Mouse (Mus musculus): ENCODE measurements around the gene Ms4a5.
"Not testable (repeated sequence)": the region's sequence is repeated elsewhere in the genome, so short reads cannot be mapped to it uniquely, and the experiment has no call there.

Gene Ms4a5

GRCm38 (mm10) chr19:11283773-11284172, at the start of gene Ms4a5:
Ms4a5 (minus strand) TSS chr19:11283873.
- DNase-seq: no peak

- DNase-seq: no peak
These were observed 37.5 kb upstream of the Ms4a5 start for GRCm38 (mm10) chr19:11321123-11321522.

- DNase-seq: no peak
These were observed 33.1 kb upstream of the Ms4a5 start for GRCm38 (mm10) chr19:11316786-11317185.

- no peak for DNase-seq
These were observed 30.7 kb upstream of the Ms4a5 start, which contains the start of gene Ms4a14 for GRCm38 (mm10) chr19:11314354-11314753. Ms4a14 (minus strand) TSS chr19:11314454.

- no peak for DNase-seq
These were observed 25.2 kb upstream of the Ms4a5 start for GRCm38 (mm10) chr19:11308888-11309287.

GRCm38 (mm10) chr19:11299529-11299928, 15.9 kb upstream of the Ms4a5 start:
- DNase-seq: not testable (repeated sequence)

- no peak for DNase-seq
These were observed 15.3 kb upstream of the Ms4a5 start for GRCm38 (mm10) chr19:11298939-11299338.

- DNase-seq: not testable (repeated sequence)
These were observed 9.9 kb upstream of the Ms4a5 start for GRCm38 (mm10) chr19:11293616-11294015.

GRCm38 (mm10) chr19:11292990-11293389, 9.3 kb upstream of the Ms4a5 start:
- peak; percentile 1 to 18 for DNase-seq

- no peak for DNase-seq
These were observed 3.5 kb downstream of the Ms4a5 start for GRCm38 (mm10) chr19:11280223-11280622.

GRCm38 (mm10) chr19:11276431-11276830, 7.2 kb downstream of the Ms4a5 start:
- DNase-seq: no peak

GRCm38 (mm10) chr19:11266956-11267355, 16.7 kb downstream of the Ms4a5 start:
- DNase-seq: no peak

GRCm38 (mm10) chr19:11266052-11266845, 17.4 kb downstream of the Ms4a5 start, which contains the start of gene Ms4a1:
Ms4a1 (minus strand) TSS chr19:11266241.
- no peak for DNase-seq

GRCm38 (mm10) chr19:11264602-11265185, 19.0 kb downstream of the Ms4a5 start:
- DNase-seq: no peak

- DNase-seq: no peak
These were observed 20.1 kb downstream of the Ms4a5 start for GRCm38 (mm10) chr19:11263549-11263948.

GRCm38 (mm10) chr19:11262932-11263331, 20.7 kb downstream of the Ms4a5 start:
- not testable (repeated sequence) for DNase-seq

- no peak for DNase-seq
These were observed 22.2 kb downstream of the Ms4a5 start for GRCm38 (mm10) chr19:11261522-11261921.

GRCm38 (mm10) chr19:11244230-11244629, 39.4 kb downstream of the Ms4a5 start:
- DNase-seq: no peak

- DNase-seq: no peak
These were observed 41.1 kb downstream of the Ms4a5 start for GRCm38 (mm10) chr19:11242560-11242959.

GRCm38 (mm10) chr19:11235820-11236219, 47.9 kb downstream of the Ms4a5 start:
- DNase-seq: no peak

GRCm38 (mm10) chr19:11234921-11235735, 48.5 kb downstream of the Ms4a5 start:
- DNase-seq: no peak

- no peak for DNase-seq
These were observed 49.4 kb downstream of the Ms4a5 start for GRCm38 (mm10) chr19:11234244-11234643.

GRCm38 (mm10) chr19:11232348-11232747, 51.3 kb downstream of the Ms4a5 start, which contains the start of gene Ms4a12:
Ms4a12 (minus strand) TSS chr19:11232448.
- DNase-seq: no peak
